In the genomic region with DNA sequence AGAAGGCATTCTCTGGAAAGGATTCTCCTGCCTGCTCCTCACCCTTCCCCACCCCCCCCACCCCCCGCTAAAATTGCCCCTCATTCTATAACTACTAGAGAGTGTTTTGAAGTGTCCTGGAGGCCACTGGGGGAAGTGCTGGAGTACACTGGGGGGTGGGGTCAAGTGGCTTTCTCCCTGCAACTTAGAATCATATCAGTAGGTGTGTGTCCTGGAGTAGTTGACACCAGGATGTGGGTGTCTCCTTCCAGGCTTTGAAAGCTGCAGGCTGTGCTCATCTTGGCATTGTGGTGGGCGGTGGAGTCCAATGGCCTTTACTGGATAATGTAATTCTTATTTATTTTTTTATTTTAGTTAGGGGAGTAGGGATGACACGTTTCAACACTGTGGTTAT, we compare ENCODE assay signal across 8 mouse cellular contexts. TPM values are rescaled to one million over a fixed set of nuclear protein-coding genes. Genes with fewer than 3 reads are reported as not detected.
A peak's percentile ranks its signal among the peaks of the same experiment; 100 is the strongest.
DNase-seq lines count a peak whose midpoint lies in the region; ATAC-seq lines count a peak whose summit lies in the region.

No protein-coding gene starts in this region.

- no peaks in the 10 kb centered on the region for H3K36me3 ChIP-seq in kidney, embryonic 15.5 days
- no peaks in the 10 kb centered on the region for H3K36me3 ChIP-seq in heart, embryonic 11.5 days (ENCODE audit: control insufficient read depth, insufficient read depth, low read length)
- H3K36me3 ChIP-seq in limb, embryonic 12.5 days = no peaks in the 10 kb centered on the region
- H3K36me3 ChIP-seq in midbrain, embryonic 16.5 days (ENCODE audit: control insufficient read depth, insufficient read depth, low read length) = no peaks in the 10 kb centered on the region

- H3K4me1 ChIP-seq in kidney, embryonic 15.5 days = peaks cover 16% of the 10 kb centered on the region; the same call in 1 of the 2 replicates
- no peaks in the 10 kb centered on the region for H3K4me1 ChIP-seq in heart, embryonic 11.5 days (ENCODE audit: control insufficient read depth, insufficient read depth, low read length)
- no peaks in the 10 kb centered on the region for H3K4me1 ChIP-seq in limb, embryonic 12.5 days (replicated peaks)
- H3K4me1 ChIP-seq in midbrain, embryonic 16.5 days (ENCODE audit: control insufficient read depth, insufficient read depth, low read length) = peaks cover 7% of the 10 kb centered on the region; the same call in 1 of the 2 replicates

- 25% methylated on average over 3 of the region's 3 CpGs for WGBS in kidney, embryonic 15.5 days
- 30% methylated on average over 3 of the region's 3 CpGs for WGBS in heart, embryonic 11.5 days (ENCODE audit: insufficient replicate concordance)
- WGBS in limb, embryonic 12.5 days = 53% methylated on average over 3 of the region's 3 CpGs
- WGBS in midbrain, embryonic 16.5 days = 52% methylated on average over 3 of the region's 3 CpGs

- ATAC-seq in kidney, embryonic 15.5 days (replicated peaks; ENCODE audit: low FRiP score) = peak; percentile 69
- ATAC-seq in heart, embryonic 11.5 days (replicated peaks; ENCODE audit: insufficient number of reproducible peaks, low FRiP score, low TSS enrichment) = peak; percentile 43; the same call in 1 of the 2 replicates
- ATAC-seq in limb, embryonic 12.5 days (ENCODE audit: insufficient number of reproducible peaks, insufficient read depth, low FRiP score, low TSS enrichment, low read depth) = no peak
- ATAC-seq in midbrain, embryonic 16.5 days = peak; percentile 46
- ATAC-seq in monocyte, adult 5-6 weeks (replicated peaks; ENCODE audit: insufficient number of reproducible peaks, low FRiP score, low TSS enrichment, poor library complexity, severe bottlenecking) = no peak

- peak overlapping the region; percentile 48; the same call in 1 of the 2 replicates for H3K9ac ChIP-seq in kidney, embryonic 15.5 days
- peak overlapping the region; percentile 67 for H3K9ac ChIP-seq in heart, embryonic 11.5 days (ENCODE audit: low read depth, low read length)
- H3K9ac ChIP-seq in limb, embryonic 12.5 days (replicated peaks) = peak overlapping the region; percentile 54
- no peak overlapping the region for H3K9ac ChIP-seq in midbrain, embryonic 16.5 days (ENCODE audit: low read depth, low read length)

- H3K27me3 ChIP-seq in kidney, embryonic 15.5 days = no peaks in the 10 kb centered on the region
- H3K27me3 ChIP-seq in heart, embryonic 11.5 days (ENCODE audit: control insufficient read depth, insufficient read depth, low read length) = no peaks in the 10 kb centered on the region
- no peaks in the 10 kb centered on the region for H3K27me3 ChIP-seq in limb, embryonic 12.5 days
- no peaks in the 10 kb centered on the region for H3K27me3 ChIP-seq in midbrain, embryonic 16.5 days (ENCODE audit: control insufficient read depth, insufficient read depth, low read depth, low read length)

- H3K9me3 ChIP-seq in kidney, embryonic 15.5 days (replicated peaks) = no peaks in the 10 kb centered on the region
- no peaks in the 10 kb centered on the region for H3K9me3 ChIP-seq in heart, embryonic 11.5 days (replicated peaks; ENCODE audit: control insufficient read depth, low read length)
- H3K9me3 ChIP-seq in limb, embryonic 12.5 days = no peaks in the 10 kb centered on the region
- H3K9me3 ChIP-seq in midbrain, embryonic 16.5 days (replicated peaks; ENCODE audit: control insufficient read depth, low read length, poor library complexity, severe bottlenecking) = no peaks in the 10 kb centered on the region

- H3K4me2 ChIP-seq in kidney, embryonic 15.5 days = peak overlapping the region; percentile 77
- peak overlapping the region; percentile 67 for H3K4me2 ChIP-seq in heart, embryonic 11.5 days
- peak overlapping the region; percentile 65 for H3K4me2 ChIP-seq in limb, embryonic 12.5 days
- H3K4me2 ChIP-seq in midbrain, embryonic 16.5 days (ENCODE audit: low read length) = peak overlapping the region; percentile 83

- peak overlapping the region; percentile 55 for H3K4me3 ChIP-seq in kidney, embryonic 15.5 days (replicated peaks)
- H3K4me3 ChIP-seq in heart, embryonic 11.5 days (ENCODE audit: low read depth, low read length) = peak overlapping the region; percentile 57
- peak overlapping the region; percentile 51 for H3K4me3 ChIP-seq in limb, embryonic 12.5 days (replicated peaks)
- peak overlapping the region; percentile 40 for H3K4me3 ChIP-seq in midbrain, embryonic 16.5 days (ENCODE audit: low read depth, low read length)

- H3K27ac ChIP-seq in kidney, embryonic 15.5 days = no peak overlapping the region
- H3K27ac ChIP-seq in heart, embryonic 11.5 days (ENCODE audit: low read depth, low read length) = no peak overlapping the region; the same call in 1 of the 2 replicates
- H3K27ac ChIP-seq in limb, embryonic 12.5 days = no peak overlapping the region
- H3K27ac ChIP-seq in midbrain, embryonic 16.5 days (ENCODE audit: low read length) = no peak overlapping the region

- DNase-seq in kidney, adult 9 months = no peak
- no peak for DNase-seq in cerebellum, postnatal 36 days
- no peak for DNase-seq in urinary bladder, postnatal 36 days (ENCODE audit: low spot score in 2 of 2)

RNA-seq across cellular contexts. Expression of gene Pdgfd, which starts 0.7 kb away (rescaled TPM):
- polyA plus RNA-seq in kidney, embryonic 15.5 days (2015; fragmentation: Nextera tagmentation; extraction: Ambion mirVana) = 13.9 and 16.5 TPM in 2 replicates
- 10.3 and 13.1 TPM in 2 replicates for polyA plus RNA-seq in heart, embryonic 11.5 days (2014; fragmentation: Nextera tagmentation; extraction: Ambion mirVana)
- 7.5 and 9.1 TPM in 2 replicates for polyA plus RNA-seq in limb, embryonic 12.5 days (2016; fragmentation: Nextera tagmentation; extraction: Ambion mirVana)
- 2.7 and 3.1 TPM in 2 replicates for polyA plus RNA-seq in midbrain, embryonic 16.5 days (2015; fragmentation: Nextera tagmentation; extraction: Ambion mirVana)
- 2.0 TPM in 1 of 3 replicates, not detected in the others for total RNA-seq in monocyte, adult 5-6 weeks (2017)

Comparison
In these comparisons a context has a peak if more than half of its experiments do, and no peak if none do; other contexts are left out.
1. ATAC-seq: peak in kidney, embryonic 15.5 days (single experiment), heart, embryonic 11.5 days (single experiment) and midbrain, embryonic 16.5 days (single experiment); none in limb, embryonic 12.5 days (single experiment) and monocyte, adult 5-6 weeks (single experiment).
2. Peak in every context shown above with its lines, with median percentiles within 50 percentile points of each other: H3K4me2 ChIP-seq and H3K4me3 ChIP-seq.